Mouse (Mus musculus) kidney, adult 11 months (tissue): ENCODE results near the gene Prap1.

Source experiments
- DNase-seq: peaks from one replicate; pipeline ENCODE4 v3.0.0; 2022

The Prap1 gene

GRCm38 (mm10) chr7:140137135-140138020, 44.2 kb downstream of the Prap1 start, which contains the start of gene Mtg1:
Mtg1 (plus strand) TSS chr7:140137564.
- DNase-seq = peak; percentile 95

- no peak for DNase-seq
These were observed 44.8 kb downstream of the Prap1 start for GRCm38 (mm10) chr7:140138021-140138310.

- peak; percentile 58 for DNase-seq
These were observed 48.2 kb downstream of the Prap1 start for GRCm38 (mm10) chr7:140141350-140141749.

GRCm38 (mm10) chr7:140144550-140144949, 51.4 kb downstream of the Prap1 start:
- DNase-seq = no peak
